Mouse (Mus musculus) cerebellum, adult 2 months (tissue): ENCODE data around the gene Ghr.

Experiments used
- CTCF ChIP-seq: fragments of 200-500 bp; IDR thresholded peaks from 2 replicates; pipeline ENCODE4 v1.5.1; 2011; ENCODE audit warnings: low read depth, mild to moderate bottlenecking, control low read depth, low read length, moderate library complexity, borderline replicate concordance; ENCODE audit not compliant: insufficient read depth
- POLR2A ChIP-seq: fragments of 200-500 bp; IDR thresholded peaks from 2 replicates; pipeline ENCODE4 v1.6.1; 2011; ENCODE audit warnings: low read length, control low read depth, borderline replicate concordance; ENCODE audit not compliant: insufficient read depth

- TF ChIP-seq CTCF (no peak), POLR2A (no peak)
Measured at GRCm38 (mm10) chr15:3514027-3514426, 69.3 kb downstream of the Ghr start.
